24 mouse cellular contexts compared by ENCODE assay signal in genomic region chr13:54181318-54181717, GRCm38 (mm10). TPM values are rescaled to one million over a fixed set of nuclear protein-coding genes. Genes with fewer than 3 reads are reported as not detected.
DNase-seq lines count a peak whose midpoint lies in the region; ATAC-seq and TF ChIP-seq lines count a peak whose summit lies in the region.
"Had no signal": no experiment of that assay in that cellular context is flagged by ENCODE, and none has a peak within 500 bp of the region (broad histone marks: within the 10 kb centered on the region; RNA-seq: fewer than 3 reads in every experiment).

No protein-coding gene starts in this region.

- H3K4me3 ChIP-seq in heart, adult 2 months = no peak overlapping the region
- H3K4me3 ChIP-seq: embryonic facial prominence, embryonic 10.5 days; embryonic facial prominence, embryonic 12.5 days; erythroblast, embryonic 14.5 days; forebrain, embryonic 13.5 days; forebrain, embryonic 15.5 days had no signal

- WGBS in heart, adult 2 months = 70% methylated on average over 6 of the region's 6 CpGs

- H3K27ac ChIP-seq in heart, adult 2 months = no peak overlapping the region
- H3K27ac ChIP-seq: embryonic facial prominence, embryonic 10.5 days; embryonic facial prominence, embryonic 12.5 days; forebrain, embryonic 13.5 days; forebrain, embryonic 15.5 days had no signal

- H3K4me1 ChIP-seq in heart, adult 2 months (ENCODE audit: control insufficient read depth, insufficient read depth, low read length) = peaks cover 16% of the 10 kb centered on the region
- H3K4me1 ChIP-seq: embryonic facial prominence, embryonic 12.5 days; forebrain, embryonic 13.5 days; forebrain, embryonic 15.5 days had no signal

- no peak for TF ChIP-seq EP300 in heart, adult 2 months (IDR thresholded peaks at IDR 0.05; ENCODE audit: insufficient read depth, low read depth, low read length)

- no peak overlapping the region for H3K9ac ChIP-seq in heart, adult 2 months (ENCODE audit: low read depth, low read length)
- H3K9ac ChIP-seq: embryonic facial prominence, embryonic 12.5 days; forebrain, embryonic 13.5 days; forebrain, embryonic 15.5 days; forebrain, postnatal 0 days had no signal

- no peaks in the 10 kb centered on the region for H3K27me3 ChIP-seq in heart, adult 2 months (ENCODE audit: control insufficient read depth, insufficient read depth, low read length)
- H3K27me3 ChIP-seq: embryonic facial prominence, embryonic 12.5 days; forebrain, embryonic 13.5 days; forebrain, embryonic 15.5 days had no signal

- no peaks in the 10 kb centered on the region for H3K79me2 ChIP-seq in heart, adult 2 months (replicated peaks; ENCODE audit: control insufficient read depth, insufficient read depth, low read length)

- no peak for TF ChIP-seq POLR2A in heart, adult 2 months (IDR thresholded peaks at IDR 0.05; ENCODE audit: insufficient read depth, low read depth, low read length)

- H3K36me3 ChIP-seq in heart, adult 2 months (ENCODE audit: control insufficient read depth, insufficient read depth, low read length) = no peaks in the 10 kb centered on the region
- H3K36me3 ChIP-seq: embryonic facial prominence, embryonic 10.5 days; embryonic facial prominence, embryonic 12.5 days; forebrain, embryonic 15.5 days; G1E had no signal

- peak; percentile 84 for DNase-seq in heart, adult 11 months
- DNase-seq in heart, adult 2 months = no peak
- DNase-seq: adrenal gland, adult 2 months; adrenal gland, postnatal 10 days; adrenal gland, postnatal 25 days; B cell, adult 2 months; cerebellum, adult 11-12 months; cerebellum, adult 2 months; cerebellum, adult 9-10 months; cerebellum, postnatal 10 days; cerebellum, postnatal 25 days; forebrain, postnatal 0 days had no signal

- peak; percentile 67; the same call in 1 of the 2 replicates for ATAC-seq in erythroblast, adult 5-6 weeks (replicated peaks; ENCODE audit: low FRiP score, poor library complexity, severe bottlenecking)
- 0 out of 2 replicates have a peak, but pooled peaks have one; percentile 29 for ATAC-seq in megakaryocyte progenitor cell, adult 5-6 weeks (replicated peaks; ENCODE audit: poor library complexity)
- no peak for ATAC-seq in activated CD4-positive, CD25-positive, alpha-beta regulatory T cell, adult 4 months
- ATAC-seq: CD4-positive, CD25-positive, alpha-beta regulatory T cell, adult 4 months; forebrain, embryonic 13.5 days; forebrain, embryonic 15.5 days; forebrain, postnatal 0 days; Patski had no signal

- no peak for TF ChIP-seq CTCF in heart, adult 2 months (IDR thresholded peaks at IDR 0.05)

- intact Hi-C loops in heart, adult 2 months (cut with DNase I) = no loop called here

RNA-seq across cellular contexts. Expression of gene Hrh2, which starts 10.6 kb away (rescaled TPM):
- under 1 TPM; 0.23 to 0.34 TPM for total RNA-seq in heart, adult 2 months (2021)
- 0.68 and 1.3 TPM in 2 replicates for polyA plus RNA-seq in heart, adult 2 months (2012; rRNA removed)
- total RNA-seq in erythroblast, adult 5-6 weeks (2015; ENCODE audit: low replicate concordance) = 5.0 and 7.7 TPM in 2 replicates
- total RNA-seq in erythroblast, adult 5-6 weeks (2017; ENCODE audit: low replicate concordance) = 1.4 and 1.5 TPM in 2 replicates
- total RNA-seq in megakaryocyte progenitor cell, adult 5-6 weeks (2015) = 6.7 and 7.8 TPM in 2 replicates
- 2.8 and 4.1 TPM in 2 replicates for total RNA-seq in megakaryocyte progenitor cell, adult 5-6 weeks (2017)
- polyA plus RNA-seq in activated CD4-positive, CD25-positive, alpha-beta regulatory T cell, adult 4 months (2017; shearing (Covaris generic)) = 10 to 100 TPM in 1 of 2 experiments, 1 to 10 TPM in 1; 9.2 to 12.0 TPM
- polyA plus RNA-seq: embryonic facial prominence, embryonic 10.5 days; erythroblast, embryonic 14.5 days; forebrain, embryonic 11.5 days; G1E; Patski had no signal
